Mouse (Mus musculus) CH12.LX (cell line): ENCODE results near the gene Foxn1.

Experiments used
- CTCF ChIP-seq, 2 experiments: IDR thresholded peaks in 1 of 2; conservative IDR thresholded peaks in 1 of 2; 2 replicates each; pipeline ENCODE4 v1.5.1; 2011 to 2012; ENCODE audit warnings: low read depth in 2 of 2, low read length in 2 of 2, improper control_type of control experiment in 1 of 2, inconsistent platforms in 1 of 2, mild to moderate bottlenecking in 1 of 2, moderate library complexity in 1 of 2
- ETS1 ChIP-seq: conservative IDR thresholded peaks from 2 replicates; pipeline ENCODE4 v1.6.1; 2012; ENCODE audit warnings: low read depth, mild to moderate bottlenecking, inconsistent platforms, low read length, improper control_type of control experiment, moderate library complexity
- HCFC1 ChIP-seq: IDR thresholded peaks from 2 replicates; pipeline ENCODE4 v1.6.1; 2012; ENCODE audit warnings: low read depth, mild to moderate bottlenecking, inconsistent platforms, low read length, improper control_type of control experiment
- JUN ChIP-seq: IDR thresholded peaks from 2 replicates; pipeline ENCODE4 v1.6.1; 2011; ENCODE audit warnings: low read depth, mild to moderate bottlenecking, low read length, improper control_type of control experiment, moderate library complexity; ENCODE audit not compliant: insufficient read depth
- POLR2A ChIP-seq: IDR thresholded peaks from 2 replicates; pipeline ENCODE4 v1.6.1; 2011; ENCODE audit warnings: low read depth, mild to moderate bottlenecking, improper control_type of control experiment, low read length
- USF1 ChIP-seq: IDR thresholded peaks from 2 replicates; pipeline ENCODE4 v1.6.1; 2014; ENCODE audit warnings: low read depth, mild to moderate bottlenecking, inconsistent platforms, low read length, improper control_type of control experiment
- ZKSCAN1 ChIP-seq: IDR thresholded peaks from 2 replicates; pipeline ENCODE4 v1.6.1; 2012; ENCODE audit warnings: low read depth, inconsistent platforms, low read length, improper control_type of control experiment, borderline replicate concordance
- ZMIZ1 ChIP-seq: IDR thresholded peaks from 2 replicates; pipeline ENCODE4 v1.6.1; 2012; ENCODE audit warnings: low read depth, mild to moderate bottlenecking, inconsistent platforms, low read length, improper control_type of control experiment

DNA sequence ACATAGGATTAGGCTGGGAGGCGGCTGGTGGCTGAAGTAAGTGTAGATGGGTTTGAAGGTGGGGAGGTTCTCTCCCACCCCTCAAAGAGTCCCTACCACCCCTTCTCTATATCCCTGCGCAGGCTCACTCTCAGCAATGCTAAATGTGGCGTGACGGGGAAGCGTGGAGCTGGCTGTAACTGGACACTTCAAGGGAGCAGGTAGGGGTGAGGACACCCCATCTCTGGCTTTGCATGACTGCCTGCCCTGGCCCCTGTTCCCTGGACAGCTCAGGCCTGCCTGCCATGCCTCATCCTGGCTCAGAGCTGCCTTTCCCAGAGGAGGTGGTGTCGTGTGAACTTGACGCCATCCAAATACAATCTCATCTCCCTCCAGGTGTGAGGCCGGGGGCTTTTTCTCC lies 12.2 kb downstream of the Foxn1 start:
- TF ChIP-seq ZKSCAN1 (no peak), CTCF (conservative IDR thresholded peaks at IDR 0.05 in 1 of 2, IDR thresholded peaks at IDR 0.05 in 1 of 2; ENCODE audit: low read depth in 2 of 2, low read length in 2 of 2) (no peak), USF1 (no peak), HCFC1 (no peak), ZMIZ1 (no peak), POLR2A (no peak), ETS1 (no peak), JUN (no peak)
